Mouse (Mus musculus) spleen, postnatal 36 days (tissue): Measurements from ENCODE around the gene 4930522H14Rik.

ENCODE experiments used
- DNase-seq, 2 experiments: peaks; one replicate each; pipeline ENCODE4 v3.0.0; 2022; ENCODE audit warnings: low spot score in 2 of 2, mixed read lengths in 1 of 2

4930522H14Rik gene

GRCm38 (mm10) chr4:109531111-109531510 lies at the start of gene 4930522H14Rik:
Gene 4930522H14Rik, minus strand, starts transcription at chr4:109531297.
- no peak for DNase-seq

- no peak for DNase-seq
Measured at GRCm38 (mm10) chr4:109578356-109578755, 47.3 kb upstream of the 4930522H14Rik start.

- peak in 1 of 2 experiments; percentile 4 for DNase-seq
Measured at GRCm38 (mm10) chr4:109576933-109577332, 45.8 kb upstream of the 4930522H14Rik start.

- no peak for DNase-seq
Measured at GRCm38 (mm10) chr4:109574845-109575244, 43.7 kb upstream of the 4930522H14Rik start.

GRCm38 (mm10) chr4:109574331-109574730 lies 43.2 kb upstream of the 4930522H14Rik start:
- DNase-seq = no peak

- DNase-seq = no peak
Measured at GRCm38 (mm10) chr4:109572632-109573031, 41.5 kb upstream of the 4930522H14Rik start.

GRCm38 (mm10) chr4:109569421-109569820 lies 38.3 kb upstream of the 4930522H14Rik start:
- no peak for DNase-seq

- DNase-seq = no peak
Measured at GRCm38 (mm10) chr4:109568959-109569358, 37.9 kb upstream of the 4930522H14Rik start.

- DNase-seq = no peak
Measured at GRCm38 (mm10) chr4:109564711-109565110, 33.6 kb upstream of the 4930522H14Rik start.

GRCm38 (mm10) chr4:109550338-109551150 lies 19.4 kb upstream of the 4930522H14Rik start:
- no peak for DNase-seq

- no peak for DNase-seq
Measured at GRCm38 (mm10) chr4:109547306-109547705, 16.2 kb upstream of the 4930522H14Rik start.

GRCm38 (mm10) chr4:109546538-109546937 lies 15.4 kb upstream of the 4930522H14Rik start:
- no peak for DNase-seq

- no peak for DNase-seq
Measured at GRCm38 (mm10) chr4:109530245-109530816, 766 bp downstream of the 4930522H14Rik start.

- peak; percentile 55 to 70 for DNase-seq
Measured at GRCm38 (mm10) chr4:109504885-109505284, 26.2 kb downstream of the 4930522H14Rik start.

GRCm38 (mm10) chr4:109498476-109498875 lies 32.6 kb downstream of the 4930522H14Rik start:
- no peak for DNase-seq

GRCm38 (mm10) chr4:109493581-109493980 lies 37.5 kb downstream of the 4930522H14Rik start:
- no peak for DNase-seq

GRCm38 (mm10) chr4:109488812-109489211 lies 42.3 kb downstream of the 4930522H14Rik start:
- no peak for DNase-seq

GRCm38 (mm10) chr4:109484621-109485020 lies 46.5 kb downstream of the 4930522H14Rik start, which contains the start of gene Rnf11:
Gene Rnf11, minus strand, starts transcription at chr4:109484728.
- no peak for DNase-seq

GRCm38 (mm10) chr4:109482701-109483100 lies 48.4 kb downstream of the 4930522H14Rik start:
- no peak for DNase-seq

GRCm38 (mm10) chr4:109481424-109481823 lies 49.7 kb downstream of the 4930522H14Rik start:
- DNase-seq = no peak

- no peak for DNase-seq
Measured at GRCm38 (mm10) chr4:109477454-109477853, 53.6 kb downstream of the 4930522H14Rik start.

GRCm38 (mm10) chr4:109476554-109477014 lies 54.5 kb downstream of the 4930522H14Rik start:
- DNase-seq = peak; percentile 83 to 84
